Mouse (Mus musculus): ENCODE data around the gene Slc22a1. TPM values are rescaled to one million over a fixed set of nuclear protein-coding genes. Genes with fewer than 3 reads are reported as not detected.

The Slc22a1 gene
- polyA plus RNA-seq (2015; fragmentation: Illumina TruSeq; extraction: RNeasy Lipid Tissue Mini Kit (QIAGEN cat#74804); ENCODE audit: insufficient read depth, low read depth, low replicate concordance) = not detected

DNA sequence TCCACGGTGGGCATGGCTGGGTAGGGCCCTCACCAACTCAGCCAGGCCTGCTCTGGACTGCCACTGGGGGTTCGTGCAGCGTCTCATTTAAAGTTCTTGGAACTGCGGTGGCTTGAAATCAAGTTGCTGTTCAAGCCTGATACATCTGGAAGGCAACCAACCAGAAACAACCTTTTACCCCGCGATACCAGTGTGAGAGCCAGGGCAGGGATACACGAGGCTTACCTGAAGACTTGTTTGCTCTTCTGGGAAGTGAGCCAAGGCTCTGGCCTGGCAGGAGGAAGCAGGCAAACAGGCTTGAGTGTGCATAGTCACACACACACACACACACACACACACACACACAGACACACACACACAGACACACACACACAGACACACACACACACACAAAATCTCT, at the start of gene Slc22a1:
Slc22a1 (minus strand) TSS at position 184 of the 400 bp plus-strand sequence.

Other genes with a start within 250 kb of the Slc22a1 start
- gene Slc22a3, start 168.1 kb downstream of the Slc22a1 start, polyA plus RNA-seq (2015; fragmentation: Illumina TruSeq; extraction: RNeasy Lipid Tissue Mini Kit (QIAGEN cat#74804); ENCODE audit: insufficient read depth, low read depth, low replicate concordance) = 0.22 TPM
- not detected for gene Slc22a2, start 91.7 kb downstream of the Slc22a1 start, polyA plus RNA-seq (2015; fragmentation: Illumina TruSeq; extraction: RNeasy Lipid Tissue Mini Kit (QIAGEN cat#74804); ENCODE audit: insufficient read depth, low read depth, low replicate concordance)
- 6.9 TPM for gene Igf2r, start 93.8 kb upstream of the Slc22a1 start, polyA plus RNA-seq (2015; fragmentation: Illumina TruSeq; extraction: RNeasy Lipid Tissue Mini Kit (QIAGEN cat#74804); ENCODE audit: insufficient read depth, low read depth, low replicate concordance)
- not detected for gene Mas1, start 192.3 kb upstream of the Slc22a1 start, polyA plus RNA-seq (2015; fragmentation: Illumina TruSeq; extraction: RNeasy Lipid Tissue Mini Kit (QIAGEN cat#74804); ENCODE audit: insufficient read depth, low read depth, low replicate concordance)
- gene Mrgprh, start 200.2 kb upstream of the Slc22a1 start, polyA plus RNA-seq (2015; fragmentation: Illumina TruSeq; extraction: RNeasy Lipid Tissue Mini Kit (QIAGEN cat#74804); ENCODE audit: insufficient read depth, low read depth, low replicate concordance) = 0.55 TPM
- gene Pnldc1, start 234.4 kb upstream of the Slc22a1 start, polyA plus RNA-seq (2015; fragmentation: Illumina TruSeq; extraction: RNeasy Lipid Tissue Mini Kit (QIAGEN cat#74804); ENCODE audit: insufficient read depth, low read depth, low replicate concordance) = not detected
- 42.0 TPM for gene Tcp1, start 239.9 kb upstream of the Slc22a1 start, polyA plus RNA-seq (2015; fragmentation: Illumina TruSeq; extraction: RNeasy Lipid Tissue Mini Kit (QIAGEN cat#74804); ENCODE audit: insufficient read depth, low read depth, low replicate concordance)
- gene Mrpl18, start 240.5 kb upstream of the Slc22a1 start, polyA plus RNA-seq (2015; fragmentation: Illumina TruSeq; extraction: RNeasy Lipid Tissue Mini Kit (QIAGEN cat#74804); ENCODE audit: insufficient read depth, low read depth, low replicate concordance) = 9.9 TPM

All from pancreas, adult 10 weeks (tissue).